Mouse (Mus musculus) left cerebral cortex, adult 18-20 months (tissue): Measurements from ENCODE around the gene Tmem50a. TPM values are rescaled to one million over a fixed set of nuclear protein-coding genes. Genes with fewer than 3 reads are reported as not detected.
A peak's percentile ranks its signal among the peaks of the same experiment; 100 is the strongest.

Source experiments
- DNase-seq, 2 experiments: peaks; one replicate each; pipeline ENCODE4 v3.0.0; 2021 to 2022; ENCODE audit warnings: low spot score in 2 of 2, mixed read lengths in 1 of 2
- total RNA-seq, 2 experiments: library from RNA; stranded (reverse); gene quantifications; 2 replicates each; pipeline ENCODE4 v1.2.3; 2021

Gene Tmem50a
- total RNA-seq, 2 experiments from 2014 or later = 119 to 127 TPM

GRCm38 (mm10) chr4:134879410-134879981, 35.3 kb downstream of the Tmem50a start:
- DNase-seq = peak; percentile 69 to 79

DNA sequence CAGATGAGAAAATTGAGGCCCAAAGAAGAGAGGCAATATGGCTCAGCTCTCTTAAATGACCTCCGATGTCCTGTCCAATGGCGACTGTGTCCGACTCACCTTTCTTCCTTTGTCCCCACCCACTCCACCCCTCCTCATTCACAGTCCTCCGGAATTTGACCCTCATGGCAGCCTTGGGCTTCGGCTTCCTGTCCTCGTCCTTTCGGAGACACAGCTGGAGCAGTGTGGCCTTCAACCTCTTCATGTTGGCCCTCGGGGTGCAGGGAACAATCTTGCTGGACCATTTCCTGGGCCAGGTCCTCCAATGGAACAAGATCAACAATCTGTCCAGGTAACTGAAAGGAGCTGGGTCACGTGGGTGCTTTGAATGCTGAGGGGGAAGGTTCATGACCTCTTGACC, 38.7 kb downstream of the Tmem50a start:
- no peak for DNase-seq

DNA sequence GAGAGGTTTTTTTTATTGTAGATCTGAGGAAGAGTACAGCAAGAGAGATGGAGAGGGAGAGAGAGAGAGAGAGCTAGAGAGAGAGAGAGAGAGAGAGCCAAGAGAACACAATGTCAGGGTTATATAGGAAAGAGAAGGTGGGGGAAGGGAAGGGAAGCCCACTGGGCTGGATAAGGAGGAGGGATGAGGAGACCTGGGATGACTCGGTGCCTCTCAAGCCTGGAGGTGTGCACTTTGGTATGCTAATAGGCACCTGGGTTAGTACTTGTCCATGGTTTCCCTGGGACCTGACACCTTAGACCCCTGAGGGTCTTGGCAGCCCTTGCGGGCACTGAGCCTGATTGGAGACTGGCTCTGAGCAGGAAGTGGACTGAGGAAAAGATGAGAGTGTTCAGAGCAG, 42.9 kb downstream of the Tmem50a start:
- DNase-seq = no peak

- no peak for DNase-seq
These were observed 43.3 kb downstream of the Tmem50a start for GRCm38 (mm10) chr4:134871477-134871876.

DNA sequence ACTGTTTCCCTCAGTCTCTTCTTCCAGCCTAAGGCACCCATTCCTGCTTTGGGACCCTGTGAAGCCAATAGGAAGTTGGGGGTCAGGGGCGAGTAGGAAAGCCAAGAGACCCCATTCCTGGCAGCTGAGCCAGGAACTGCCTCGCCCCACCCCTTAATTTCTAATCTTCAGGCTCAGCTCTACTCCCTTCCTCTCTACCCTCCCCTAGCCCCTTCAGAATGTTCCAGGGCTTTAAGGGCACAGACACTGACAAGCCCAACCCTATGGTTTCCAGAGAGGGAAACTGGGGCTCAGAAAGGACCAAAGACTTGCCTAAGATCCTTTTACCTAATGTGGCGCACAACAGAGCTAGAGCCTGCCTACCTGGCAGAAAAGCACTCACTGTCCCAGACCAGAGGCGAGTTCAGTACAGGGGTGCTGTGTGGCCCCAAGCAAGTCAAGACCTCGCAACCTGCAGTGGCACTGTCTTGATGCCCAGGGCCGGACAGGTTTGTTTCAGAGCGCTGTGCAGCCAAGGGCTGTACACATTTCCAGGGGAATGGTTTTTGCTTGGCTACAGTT, 44.9 kb downstream of the Tmem50a start:
- no peak for DNase-seq

DNA sequence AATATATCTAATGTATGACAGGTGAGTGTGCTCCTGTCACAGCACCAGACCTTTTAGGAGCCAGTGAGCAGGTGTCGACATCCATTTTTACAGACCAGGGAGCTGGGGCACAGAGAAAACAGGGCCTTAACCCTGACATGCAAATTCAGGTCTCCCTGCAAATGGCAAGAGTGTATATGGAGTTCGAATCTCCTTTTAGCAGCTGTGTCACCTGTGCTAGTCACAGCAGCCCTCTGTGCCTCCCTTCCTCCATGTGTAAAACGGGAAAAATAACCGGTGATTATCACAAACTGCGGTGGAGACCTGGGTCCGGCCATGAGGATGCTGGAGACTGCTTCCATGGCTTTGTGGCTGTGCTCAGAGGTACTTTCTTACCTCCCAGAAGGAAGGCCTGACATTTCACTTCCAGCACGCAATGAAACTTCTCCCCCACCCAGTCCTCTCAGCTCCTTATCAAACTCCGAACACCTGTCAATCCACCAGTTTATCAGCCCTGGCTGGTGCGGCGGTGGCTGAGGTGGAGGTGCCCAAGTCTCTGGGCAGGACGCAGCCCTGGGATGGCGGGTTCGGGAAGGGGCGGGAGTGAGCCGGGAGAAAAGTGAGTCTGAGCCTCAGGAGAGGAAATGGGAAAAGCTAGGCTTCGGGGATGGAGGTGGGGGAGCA, 45.6 kb downstream of the Tmem50a start:
- DNase-seq = no peak

DNA sequence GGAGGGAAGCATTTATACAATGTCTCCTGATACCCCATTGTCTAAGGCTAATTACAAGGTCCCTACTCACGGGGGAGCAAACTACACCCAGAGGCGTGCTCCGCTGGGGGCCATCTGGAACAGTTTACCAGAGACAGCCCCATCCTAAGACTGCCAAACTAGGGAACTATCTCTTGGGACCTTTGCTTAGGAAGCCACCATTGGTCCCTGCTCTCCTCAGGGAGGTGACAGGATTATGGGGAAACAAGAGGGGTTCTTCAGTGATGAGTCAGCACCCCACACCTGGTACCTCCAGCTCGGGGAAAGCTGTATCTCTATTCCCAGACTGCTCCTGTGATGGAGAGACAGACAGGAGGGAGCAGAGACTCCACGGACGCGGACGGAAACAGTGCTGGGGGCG, 46.3 kb downstream of the Tmem50a start:
- no peak for DNase-seq

DNA sequence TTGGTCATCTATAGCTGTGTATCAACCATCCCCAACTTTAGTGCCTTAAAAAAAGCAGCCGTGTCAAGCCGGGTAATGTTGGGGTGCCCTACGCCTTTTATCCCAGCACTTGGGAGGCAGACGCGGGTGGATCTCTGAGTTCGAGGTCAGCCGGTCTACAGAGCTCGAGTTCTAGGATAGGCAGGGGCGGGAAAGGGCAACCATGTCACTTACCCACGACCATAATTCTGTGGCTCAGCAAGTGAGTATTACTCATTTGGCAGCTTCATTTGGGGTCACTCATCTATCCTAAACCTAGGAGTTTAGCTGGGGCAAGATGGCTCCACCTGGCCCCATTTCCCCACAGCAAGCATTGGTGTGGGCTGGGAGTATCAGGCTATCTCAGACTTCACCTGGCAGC, 46.8 kb downstream of the Tmem50a start:
- no peak for DNase-seq

GRCm38 (mm10) chr4:134867661-134868060, 47.2 kb downstream of the Tmem50a start:
- no peak for DNase-seq

- no peak for DNase-seq
These were observed 47.6 kb downstream of the Tmem50a start for GRCm38 (mm10) chr4:134867213-134867612.

DNA sequence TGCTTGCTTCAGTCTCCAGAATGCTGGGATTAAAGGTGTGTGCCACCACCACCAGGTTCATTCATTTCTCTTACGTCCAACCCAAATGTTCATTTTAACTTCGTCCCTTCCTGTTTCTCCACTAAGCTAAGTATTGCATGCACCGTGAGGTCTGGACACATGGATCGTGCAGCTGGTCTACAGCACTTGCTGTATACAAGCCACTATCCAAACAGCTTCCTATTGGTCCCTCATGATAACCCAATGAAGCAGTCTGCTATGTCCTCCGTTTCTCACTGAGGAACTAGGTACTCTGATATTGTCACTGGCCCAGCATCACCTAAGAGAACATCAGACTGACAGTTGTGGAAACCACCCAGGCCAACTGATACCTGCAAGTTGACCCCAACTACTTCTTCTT, 49.0 kb downstream of the Tmem50a start:
- no peak for DNase-seq

DNA sequence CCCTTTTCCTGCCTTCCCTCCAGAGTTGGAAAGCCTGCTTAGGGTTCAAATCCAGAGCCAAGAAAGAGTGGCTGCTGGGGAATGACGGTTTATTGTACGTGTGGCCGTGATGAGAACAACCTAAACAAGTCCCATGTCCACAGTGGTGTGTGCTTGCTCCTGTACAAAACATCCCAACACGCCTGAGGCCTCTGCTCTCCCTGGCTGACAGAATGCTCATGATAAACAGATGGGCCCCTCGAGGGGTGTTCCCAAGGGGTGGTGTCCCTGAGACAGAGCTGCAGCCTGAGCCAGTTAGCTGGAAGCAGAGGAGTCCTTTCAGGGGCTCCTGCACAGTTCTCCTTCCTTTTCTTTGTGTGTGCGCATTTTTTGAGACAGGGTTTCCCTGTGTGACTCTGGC, 49.5 kb downstream of the Tmem50a start:
- no peak for DNase-seq

DNA sequence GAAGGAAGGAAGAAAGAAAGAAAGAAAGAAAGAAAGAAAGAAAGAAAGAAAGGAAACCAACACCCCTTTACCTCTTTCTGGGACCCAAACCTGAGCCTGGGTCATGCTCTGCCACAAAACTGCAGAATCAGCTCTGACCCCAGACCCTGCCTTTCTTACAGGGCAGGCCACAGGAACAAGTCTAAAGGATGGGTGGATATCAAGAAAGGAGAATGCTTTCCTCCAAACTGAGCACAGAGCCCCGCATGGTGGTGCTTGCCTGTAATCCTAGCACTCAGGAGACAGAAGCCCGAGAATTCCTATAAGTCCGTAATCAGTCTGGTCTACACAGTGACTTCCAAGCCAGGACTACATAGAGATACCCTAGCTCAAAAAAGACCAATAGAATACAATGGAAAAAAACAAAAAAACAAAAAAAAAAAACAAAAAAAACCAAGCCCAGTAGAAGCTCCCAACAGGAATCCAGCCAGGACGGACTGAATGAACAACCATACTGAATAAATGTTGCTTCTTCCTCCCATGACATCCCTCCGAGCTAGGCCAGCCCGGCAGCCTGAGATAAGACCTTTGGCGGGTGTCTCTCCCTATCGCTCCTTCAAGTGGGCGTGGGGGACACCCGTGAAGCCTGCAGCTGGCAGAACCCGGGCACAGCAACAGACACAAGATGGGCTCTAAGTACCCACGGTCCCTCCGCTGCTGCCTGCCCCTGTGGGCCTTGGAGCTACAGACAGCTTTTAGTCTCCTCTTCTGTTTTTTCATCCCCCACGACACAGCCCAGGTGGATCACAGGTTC, 50.7 kb downstream of the Tmem50a start, which contains the start of gene Rhd:
Rhd (plus strand) TSS at position 600 of the 793 bp plus-strand sequence.
- DNase-seq = no peak

DNA sequence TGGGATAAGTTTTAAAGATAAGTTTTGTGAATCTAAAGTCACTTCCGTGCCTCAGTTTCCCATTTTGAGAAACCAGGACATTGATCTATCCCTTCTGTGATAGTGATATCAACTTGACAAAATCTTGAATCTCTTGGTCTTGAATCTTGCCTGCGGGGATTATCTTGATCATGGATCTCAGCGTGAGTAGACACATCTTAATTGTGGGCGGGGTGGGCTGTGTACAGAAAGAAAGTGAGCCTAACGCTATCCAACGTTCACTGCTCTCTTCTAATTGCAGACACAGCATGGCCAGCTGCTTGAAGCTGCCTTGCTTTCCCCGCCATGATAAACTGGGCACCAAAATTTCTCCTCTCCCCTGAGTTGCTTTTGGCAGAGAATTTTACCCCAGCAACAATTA, 51.8 kb downstream of the Tmem50a start:
- DNase-seq = no peak

GRCm38 (mm10) chr4:134861884-134862283, 52.9 kb downstream of the Tmem50a start:
- no peak for DNase-seq

DNA sequence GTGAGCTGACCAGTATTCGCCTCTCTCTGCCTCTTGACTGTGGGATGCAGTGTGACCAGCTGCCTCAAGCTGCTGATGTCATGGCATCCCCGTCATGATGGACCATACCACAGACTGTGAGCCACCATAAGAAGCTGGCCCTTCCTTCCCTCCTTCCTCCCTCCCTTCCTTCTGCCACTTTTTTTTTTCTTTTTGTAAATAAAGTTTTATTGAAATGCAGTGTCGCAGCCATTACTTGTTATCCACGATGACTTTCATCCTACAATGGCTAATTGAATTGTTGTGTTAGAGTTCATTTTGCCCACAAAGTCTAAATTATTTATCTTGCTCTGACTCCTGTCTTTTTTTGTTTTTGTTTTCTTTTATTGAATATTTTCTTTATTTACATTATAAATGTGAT, 56.3 kb downstream of the Tmem50a start:
- no peak for DNase-seq

- no peak for DNase-seq
These were observed 58.3 kb downstream of the Tmem50a start for GRCm38 (mm10) chr4:134856501-134856900.

DNA sequence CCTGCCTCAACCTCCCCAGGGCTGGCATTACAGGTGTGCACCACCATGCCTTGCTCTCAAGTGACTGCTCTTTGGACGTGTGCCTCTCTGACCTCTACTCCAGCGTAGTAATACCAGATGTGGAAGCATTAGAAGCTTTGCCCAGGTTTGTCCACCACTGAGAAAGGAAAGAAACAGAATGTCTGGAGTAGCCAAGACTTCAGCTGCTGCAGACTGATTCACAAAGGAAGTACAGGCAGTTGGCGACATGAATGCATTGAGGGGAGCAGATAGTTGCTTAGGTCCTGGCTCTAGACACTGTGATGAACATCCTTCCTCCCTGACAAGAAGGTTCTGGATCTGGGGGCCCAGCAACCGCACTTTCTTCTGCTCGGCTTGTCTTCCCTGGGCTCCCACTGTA, 58.8 kb downstream of the Tmem50a start:
- no peak for DNase-seq

DNA sequence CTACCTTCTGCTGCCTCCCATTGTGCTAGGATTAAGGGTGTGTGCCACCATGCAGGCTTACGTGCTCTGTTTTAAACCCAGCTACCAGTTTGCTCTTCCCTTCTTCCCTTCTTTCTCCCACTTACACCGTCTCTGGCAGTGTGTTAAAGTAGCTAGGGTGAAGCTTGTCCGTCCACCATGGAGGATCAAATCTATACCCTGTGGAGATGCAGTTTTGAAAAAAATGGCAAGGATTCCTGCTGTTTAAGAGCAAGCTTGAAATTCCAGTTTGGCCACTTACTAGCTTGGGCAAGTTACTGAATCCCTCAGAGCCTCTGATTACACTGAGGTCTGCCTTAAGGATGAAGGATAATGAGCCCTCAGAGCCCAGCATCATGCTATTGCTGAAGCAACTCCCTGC, 59.5 kb downstream of the Tmem50a start:
- DNase-seq = no peak

DNA sequence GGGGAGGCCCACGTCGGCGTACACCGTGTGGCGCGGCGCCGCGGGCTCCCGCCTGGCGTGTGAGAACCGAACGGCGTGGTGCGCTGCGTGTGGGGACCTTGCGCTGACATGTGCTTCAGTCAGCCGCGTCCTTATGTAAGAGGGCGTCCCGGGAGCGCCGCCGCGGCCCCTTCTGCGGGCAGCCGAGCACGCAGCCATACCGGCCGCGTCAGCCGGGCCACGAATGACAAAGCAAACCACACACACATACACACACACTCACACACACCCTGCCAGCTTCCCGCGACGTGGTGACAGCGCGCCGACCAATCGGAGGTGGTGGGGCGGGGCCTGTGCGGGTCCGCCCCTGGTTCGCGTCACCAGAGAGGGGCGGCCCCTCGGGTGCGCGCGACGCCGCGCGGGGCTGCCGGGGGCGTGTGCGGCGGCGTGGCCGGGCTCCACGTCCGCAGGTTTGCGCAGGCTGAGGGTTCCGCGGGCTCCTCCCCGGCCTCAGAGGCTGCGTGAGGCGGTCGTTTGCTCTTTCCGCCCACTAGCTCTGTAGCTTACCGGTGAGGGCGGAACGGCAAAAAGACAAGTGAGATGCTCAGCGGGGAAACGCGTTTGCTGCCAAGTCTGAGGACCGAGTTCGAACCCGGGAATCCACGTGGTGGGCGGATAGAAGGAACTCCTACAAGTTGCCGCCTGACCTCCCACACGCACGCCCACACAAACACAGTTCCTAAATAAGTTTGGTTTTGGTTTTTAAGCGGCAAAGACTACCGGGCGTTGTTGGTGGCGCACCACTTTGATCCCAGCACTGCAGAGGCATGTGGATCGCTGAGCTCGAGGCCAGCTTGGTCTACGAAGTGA, 61.0 kb downstream of the Tmem50a start:
- DNase-seq = peak; percentile 93 to 96

GRCm38 (mm10) chr4:134853259-134853636, 61.6 kb downstream of the Tmem50a start, which contains the start of gene Maco1:
Maco1 (minus strand) TSS chr4:134853345.
- peak; percentile 99 to 100 for DNase-seq
